Mouse (Mus musculus) brain, embryonic 14.5 days (tissue): Measurements from ENCODE around the gene Efna1.

ENCODE experiments used
- CTCF ChIP-seq: fragments of 200-500 bp; IDR thresholded peaks from 2 replicates; pipeline ENCODE4 v1.5.1; 2012; ENCODE audit warnings: inconsistent platforms, mild to moderate bottlenecking, moderate library complexity, borderline replicate concordance; ENCODE audit not compliant: insufficient read depth, insufficient read length; ENCODE audit errors: extremely low read depth
- POLR2A ChIP-seq: fragments of 200-500 bp; IDR thresholded peaks from 2 replicates; pipeline ENCODE4 v1.6.1; 2012; ENCODE audit warnings: mild to moderate bottlenecking, inconsistent platforms, borderline replicate concordance; ENCODE audit not compliant: poor library complexity, insufficient read depth, insufficient read length, severe bottlenecking; ENCODE audit errors: extremely low read depth

DNA sequence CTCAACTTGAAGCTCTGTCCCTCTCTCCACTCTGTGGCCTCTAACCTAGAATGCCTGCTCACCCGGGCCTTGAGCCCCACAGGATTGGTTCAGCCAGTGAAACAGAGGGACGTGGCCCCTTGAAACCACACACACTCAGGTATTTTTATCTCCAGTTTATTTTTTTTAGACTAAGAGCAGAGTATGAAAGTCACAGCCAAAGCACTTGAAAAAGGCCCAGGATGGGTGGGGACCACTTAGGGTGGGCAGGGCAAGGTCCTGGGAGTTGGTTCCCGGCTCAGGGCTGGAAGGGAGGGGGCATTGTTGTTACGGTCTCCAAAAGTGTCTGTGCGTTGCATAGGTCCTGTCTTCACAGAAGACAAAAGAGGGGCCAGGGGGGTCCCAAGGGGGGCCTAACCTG, 33.4 kb upstream of the Efna1 start:
- TF ChIP-seq CTCF (no peak), POLR2A (no peak)
